Mouse (Mus musculus): Measurements from ENCODE around the gene Gxylt2.

Gxylt2 gene

DNA sequence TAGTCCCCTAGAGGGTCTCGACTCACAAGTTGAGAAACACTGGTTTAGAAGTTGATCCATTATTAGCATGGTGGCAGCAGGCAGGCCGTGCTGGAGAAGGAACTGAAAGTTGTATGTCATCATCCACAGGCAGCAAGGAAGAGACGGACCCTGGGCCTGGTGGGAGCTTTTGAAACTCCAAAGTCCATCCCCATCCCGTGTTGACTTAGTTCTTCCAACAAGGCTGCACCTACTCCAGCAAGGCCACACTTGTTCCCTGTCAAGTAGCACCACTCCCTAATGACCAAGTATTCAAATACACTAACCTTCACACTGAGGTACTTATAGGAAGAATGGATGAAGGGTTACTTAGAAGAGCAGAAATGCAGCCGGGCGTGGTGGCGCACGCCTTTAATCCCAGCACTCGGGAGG is 146.1 kb downstream of the Gxylt2 start:
- no peak for DNase-seq (ENCODE audit: low spot score)

DNA sequence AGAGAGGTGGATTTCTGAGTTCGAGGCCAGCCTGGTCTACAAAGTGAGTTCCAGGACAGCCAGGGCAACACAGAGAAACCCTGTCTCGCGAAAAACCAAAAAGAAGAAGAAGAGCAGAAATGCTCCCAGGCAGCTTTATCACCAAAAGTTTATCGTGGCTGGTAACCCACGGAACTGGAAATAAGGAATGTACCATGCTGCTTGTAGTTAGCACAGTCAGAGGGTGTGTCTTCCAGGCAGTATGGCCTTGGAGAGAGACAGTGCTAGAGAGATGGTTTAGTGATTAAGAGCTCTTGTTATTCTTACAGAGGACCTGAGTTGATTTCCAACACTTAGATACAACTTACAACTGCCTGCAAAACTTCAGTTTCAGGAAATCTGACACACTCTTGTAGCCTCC is 146.5 kb downstream of the Gxylt2 start:
- no peak for DNase-seq (ENCODE audit: low spot score)

Measured in MN1 (cell line).